Mouse (Mus musculus): ENCODE measurements at regions not wholly inside any gene's neighbourhood (a gene's known extent, or its start where the extent isn't known, plus 50 kb on each side); places are given as distances from the start of the nearest gene placed in this dataset.
"Not testable (repeated sequence)": the region's sequence is repeated elsewhere in the genome, so short reads cannot be mapped to it uniquely, and the experiment has no call there.

DNA sequence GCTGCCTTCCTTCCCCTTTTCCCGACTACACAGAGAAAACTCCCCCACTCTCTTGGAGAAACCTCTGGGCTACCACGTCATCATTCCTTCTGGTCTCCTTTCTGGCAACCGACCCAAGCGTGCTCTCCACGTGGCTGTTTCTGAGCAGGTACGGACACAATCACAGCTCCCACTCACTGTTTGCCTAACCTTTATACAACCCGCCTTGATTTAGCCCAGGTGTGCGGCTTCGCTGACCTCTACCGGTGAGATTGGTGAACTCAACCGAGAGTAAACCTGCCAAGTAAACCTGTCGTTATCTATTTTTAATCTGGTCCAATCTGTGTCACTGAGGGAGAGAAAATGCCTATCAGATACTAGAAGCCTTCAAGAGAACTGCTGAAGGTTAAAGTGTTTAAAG lies 142.7 kb upstream of the Gnai1 start:
- DNase-seq (ENCODE audit: inconsistent ontology term): no peak

- no peak for DNase-seq (ENCODE audit: inconsistent ontology term)
Observed at GRCm38 (mm10) chr5:18494305-18494704, 134.2 kb upstream of the Gnai1 start.

- DNase-seq (ENCODE audit: inconsistent ontology term): no peak
Observed at GRCm38 (mm10) chr5:18489709-18490108, 129.6 kb upstream of the Gnai1 start.

DNA sequence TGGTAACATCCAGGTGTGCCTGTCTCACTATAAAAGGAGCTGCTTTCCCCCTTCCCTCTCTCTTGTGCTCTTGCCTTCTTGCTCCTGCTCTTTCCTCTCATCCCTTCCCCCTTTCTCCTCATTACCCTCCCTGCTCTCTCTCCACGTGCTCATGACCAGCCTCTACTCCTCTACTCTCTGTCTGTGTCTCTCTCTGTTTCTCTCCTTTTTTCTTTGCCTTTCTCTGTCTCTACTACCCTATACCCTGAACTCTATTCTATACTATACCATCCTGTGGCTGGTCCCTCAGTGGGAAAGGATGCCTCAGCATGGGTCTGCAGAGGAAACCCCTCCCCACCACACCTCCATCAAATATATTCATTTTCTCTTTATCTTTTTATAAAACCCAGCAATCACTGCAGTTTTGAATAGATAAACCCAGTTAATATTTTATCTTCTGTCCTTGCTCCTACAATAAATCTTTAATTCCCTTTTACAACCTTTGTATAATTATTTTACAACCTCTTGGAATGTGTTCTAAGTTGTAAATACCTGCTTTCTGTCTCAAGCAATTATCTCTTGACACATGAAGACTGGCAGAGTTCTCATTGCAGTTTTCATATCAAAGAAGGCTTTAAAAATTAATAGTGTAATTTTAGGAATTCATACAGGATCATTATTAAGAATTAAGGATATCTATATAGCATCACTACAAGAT lies 127.1 kb upstream of the Gnai1 start:
- no peak for DNase-seq (ENCODE audit: inconsistent ontology term)

- no peak for DNase-seq (ENCODE audit: inconsistent ontology term)
Observed at GRCm38 (mm10) chr5:18484376-18484775, 124.2 kb upstream of the Gnai1 start.

DNA sequence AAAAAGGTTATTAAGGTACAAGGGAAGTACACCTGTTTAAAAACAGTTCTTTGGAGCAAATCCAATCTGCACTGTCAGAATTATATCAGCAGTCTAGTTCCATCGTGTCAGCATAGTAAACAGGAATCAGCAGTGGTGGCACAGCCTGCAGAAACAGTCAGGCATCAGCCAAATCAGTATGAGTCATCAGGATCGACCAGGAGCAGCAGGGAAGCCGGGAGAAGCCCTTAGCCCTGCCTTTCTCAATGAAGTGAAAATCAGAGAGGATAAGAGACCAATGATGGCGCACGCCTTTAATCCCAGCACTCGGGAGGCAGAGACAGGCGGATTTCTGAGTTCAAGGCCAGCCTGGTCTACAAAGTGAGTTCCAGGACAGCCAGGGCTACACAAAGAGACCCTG lies 118.3 kb upstream of the Gnai1 start:
- no peak for DNase-seq (ENCODE audit: inconsistent ontology term)

DNA sequence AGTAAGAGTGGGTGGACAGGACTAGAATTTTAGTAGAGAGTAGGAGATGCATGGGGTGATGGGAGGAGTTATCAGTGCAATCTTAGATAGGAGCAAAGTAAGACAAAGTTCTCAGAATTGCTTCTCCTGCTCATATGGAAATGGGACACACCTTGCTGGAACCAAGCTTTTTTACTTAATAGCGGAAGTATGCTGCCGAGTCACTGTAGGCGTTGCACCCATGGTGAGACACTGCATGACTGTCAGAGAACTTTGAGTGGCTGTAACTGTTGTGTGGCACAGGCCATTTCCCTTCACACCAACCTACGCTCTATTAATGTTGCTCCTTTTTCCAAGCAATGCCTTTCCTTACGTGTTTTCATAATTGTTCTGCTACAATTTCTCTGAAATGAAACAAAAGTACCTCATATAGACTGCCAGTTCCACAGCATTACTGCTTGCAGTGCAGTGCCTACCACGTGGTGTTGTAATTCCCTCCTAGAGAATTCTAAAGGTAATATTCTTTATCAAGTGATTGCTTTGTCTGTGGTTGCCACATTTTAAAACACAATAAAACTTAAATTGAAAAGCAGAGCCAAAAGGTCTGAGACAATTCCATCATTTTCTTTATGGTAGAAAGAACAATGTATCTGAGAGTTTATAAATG lies 117.3 kb upstream of the Gnai1 start:
- DNase-seq (ENCODE audit: inconsistent ontology term): no peak

DNA sequence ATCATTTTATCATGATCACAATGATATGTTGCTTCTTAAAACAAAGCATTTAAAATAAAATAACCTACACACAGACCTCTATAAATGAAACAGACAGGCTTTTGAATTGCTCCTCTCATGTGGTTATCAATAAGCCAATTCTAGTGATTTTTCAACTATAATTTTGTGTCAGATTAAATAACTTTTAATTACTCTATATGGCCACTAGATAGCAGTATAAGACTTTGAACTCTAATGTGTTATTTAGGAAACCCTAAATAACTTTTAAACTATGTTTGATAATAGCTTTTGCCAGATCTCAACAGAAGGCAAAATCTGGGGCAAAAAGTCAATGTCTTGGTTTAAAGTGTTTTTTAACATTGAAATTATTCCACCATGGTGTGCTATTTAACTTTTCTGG lies 112.0 kb upstream of the Gnai1 start:
- DNase-seq (ENCODE audit: inconsistent ontology term): peak; percentile 17

DNA sequence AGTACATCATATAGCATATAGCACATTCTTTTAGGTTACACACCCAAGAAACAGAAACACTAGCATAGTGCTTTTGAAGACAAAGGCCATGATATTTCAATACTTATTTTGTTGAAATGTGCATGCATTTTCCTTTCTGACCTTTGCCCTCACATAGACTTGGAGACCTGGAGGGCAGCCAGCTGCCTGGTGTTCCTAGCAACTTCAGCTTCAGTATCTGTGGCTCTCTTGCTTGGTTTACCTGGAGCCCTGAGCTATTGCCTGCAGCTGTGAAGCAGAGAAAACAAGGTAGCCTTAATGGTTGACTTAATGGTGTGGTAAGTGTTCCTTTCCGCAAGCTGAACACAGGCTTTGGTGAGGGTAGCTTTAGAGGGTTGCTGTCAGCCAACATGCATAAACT lies 97.6 kb upstream of the Gnai1 start:
- DNase-seq (ENCODE audit: inconsistent ontology term): no peak

DNA sequence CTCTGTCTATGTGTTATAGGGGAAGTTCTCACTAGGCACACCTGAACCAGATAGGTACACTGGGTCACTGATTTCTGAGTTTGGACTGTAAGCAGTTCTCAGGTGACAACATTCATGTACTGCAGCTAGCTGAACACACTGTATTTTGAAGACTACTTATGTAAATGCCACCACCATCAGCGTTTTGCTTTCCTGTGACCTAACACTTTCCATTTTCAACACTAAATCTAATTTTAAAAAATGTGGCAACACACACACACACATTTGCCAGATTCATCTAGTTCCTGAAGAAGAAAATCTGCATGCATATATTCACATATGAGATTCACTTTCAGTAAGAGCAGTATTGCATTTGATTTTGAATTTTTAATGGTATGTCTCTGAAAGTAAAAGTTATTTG lies 96.0 kb upstream of the Gnai1 start:
- no peak for DNase-seq (ENCODE audit: inconsistent ontology term)

- DNase-seq (ENCODE audit: inconsistent ontology term): not testable (repeated sequence)
Observed at GRCm38 (mm10) chr5:18452871-18453757, 93.0 kb upstream of the Gnai1 start.

DNA sequence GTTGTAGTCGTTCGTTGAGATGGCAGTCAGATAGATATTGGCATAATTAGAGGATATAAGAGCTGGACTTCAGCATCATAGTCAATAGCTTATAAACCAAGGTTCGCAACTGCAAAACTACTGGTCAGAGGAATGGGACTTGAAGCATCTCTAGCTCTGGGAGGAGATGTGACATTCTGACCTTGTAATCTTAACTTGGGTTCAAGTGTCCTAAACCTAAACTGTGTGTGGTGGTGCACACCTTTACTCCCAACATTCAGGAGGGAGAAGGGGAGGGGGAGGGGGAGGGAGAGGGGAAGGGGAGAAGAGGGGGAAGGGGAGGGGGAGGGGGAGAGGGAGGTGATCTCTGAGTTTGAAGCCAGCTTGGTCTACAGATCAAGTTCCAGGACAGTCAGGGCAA lies 89.1 kb upstream of the Gnai1 start:
- DNase-seq (ENCODE audit: inconsistent ontology term): no peak

DNA sequence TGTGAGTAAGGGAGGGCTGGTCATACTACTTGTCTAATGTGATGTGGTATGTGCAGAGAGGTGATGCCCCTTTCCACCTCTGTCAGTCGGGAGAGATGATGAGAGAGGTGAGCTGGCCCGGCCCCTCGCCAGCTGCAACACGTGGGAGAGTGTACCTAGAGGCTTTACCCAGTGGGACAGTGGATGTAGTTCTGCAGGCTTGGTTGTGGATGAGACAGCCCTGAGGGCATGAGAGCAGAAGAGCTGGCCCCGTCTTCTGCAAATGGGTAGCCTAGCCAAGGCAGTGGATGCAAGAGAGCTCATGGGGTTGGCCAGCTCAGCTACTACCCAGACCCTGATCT lies 88.1 kb upstream of the Gnai1 start:
- DNase-seq (ENCODE audit: inconsistent ontology term): no peak

- no peak for DNase-seq (ENCODE audit: inconsistent ontology term)
Observed at GRCm38 (mm10) chr5:18447665-18448329, 87.6 kb upstream of the Gnai1 start.

GRCm38 (mm10) chr5:18445969-18446368 lies 85.8 kb upstream of the Gnai1 start:
- DNase-seq (ENCODE audit: inconsistent ontology term): peak; percentile 46

- DNase-seq (ENCODE audit: inconsistent ontology term): no peak
Observed at GRCm38 (mm10) chr5:18439986-18440385, 79.8 kb upstream of the Gnai1 start.

GRCm38 (mm10) chr5:18439281-18439680 lies 79.1 kb upstream of the Gnai1 start:
- DNase-seq (ENCODE audit: inconsistent ontology term): no peak

DNA sequence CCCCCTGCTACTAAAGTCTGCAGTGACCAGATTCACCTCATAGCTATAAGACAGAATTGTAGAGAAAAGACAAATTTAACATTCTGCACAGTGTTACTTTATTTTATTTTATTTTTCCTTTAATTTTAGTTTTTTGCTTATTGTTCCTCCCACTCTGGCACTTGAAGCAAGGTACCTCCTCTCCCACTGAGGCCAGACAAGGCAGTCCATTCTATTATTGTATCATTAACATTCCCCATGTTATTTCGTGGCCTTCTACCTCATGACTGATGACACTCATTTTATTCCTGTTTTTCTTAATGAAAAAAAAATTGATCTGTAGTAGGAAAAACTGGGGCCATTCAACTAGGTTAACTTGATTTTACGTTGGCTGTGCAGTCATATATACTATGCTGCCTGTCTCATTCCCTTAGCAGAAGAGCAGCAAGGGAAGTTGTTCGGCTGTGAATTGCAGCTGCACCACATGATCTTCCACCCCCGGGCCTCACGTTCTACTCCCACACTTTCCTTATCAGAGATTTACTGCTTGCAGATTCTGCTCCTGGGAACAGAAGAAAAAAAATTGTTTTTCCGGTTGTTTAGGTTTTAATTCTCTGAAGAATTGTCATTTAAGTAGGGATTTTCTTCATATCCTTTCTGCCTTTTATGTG lies 76.1 kb upstream of the Gnai1 start:
- DNase-seq (ENCODE audit: inconsistent ontology term): no peak

DNA sequence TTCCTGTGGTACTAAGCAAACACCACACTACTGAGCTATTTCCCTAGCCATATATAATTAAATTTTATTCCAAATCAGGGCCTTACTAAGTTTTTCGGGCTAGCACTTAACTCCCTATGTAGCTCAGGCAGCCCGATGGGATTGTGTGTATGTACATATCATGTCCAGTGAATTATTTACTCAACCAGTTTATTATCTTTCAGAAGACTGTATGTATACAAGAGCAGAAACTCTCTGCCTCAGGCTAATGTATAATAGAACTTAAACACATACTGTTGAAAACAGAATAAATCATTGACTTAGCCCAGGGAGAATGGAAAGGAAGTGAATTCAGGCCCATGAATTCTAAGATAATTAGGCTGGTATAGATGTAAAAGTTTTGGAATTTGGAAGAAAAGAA lies 74.1 kb upstream of the Gnai1 start:
- DNase-seq (ENCODE audit: inconsistent ontology term): no peak

DNA sequence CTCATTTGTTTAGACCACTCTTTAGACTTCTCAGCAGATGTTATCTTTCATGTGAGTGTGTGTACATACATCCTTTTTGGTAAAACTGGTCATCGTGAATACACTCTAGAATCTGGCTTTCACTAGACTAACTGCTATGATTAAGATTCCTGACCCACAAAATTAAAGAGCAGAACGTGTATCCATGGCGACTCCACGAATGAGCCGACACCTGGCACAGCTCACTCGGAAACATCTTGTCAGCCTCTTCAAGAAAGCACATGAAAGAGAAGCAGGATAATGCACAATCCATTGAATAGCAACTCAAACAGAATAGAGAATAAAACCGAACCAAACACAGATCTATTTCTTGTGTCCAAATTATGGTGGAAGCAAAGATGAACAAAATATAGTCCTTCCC lies 73.1 kb upstream of the Gnai1 start:
- DNase-seq (ENCODE audit: inconsistent ontology term): no peak

- DNase-seq (ENCODE audit: inconsistent ontology term): no peak
Observed at GRCm38 (mm10) chr5:18425098-18425497, 64.9 kb upstream of the Gnai1 start.

- peak; percentile 48 for DNase-seq (ENCODE audit: inconsistent ontology term)
Observed at GRCm38 (mm10) chr5:18414892-18415291, 54.7 kb upstream of the Gnai1 start.
